Mouse (Mus musculus): ENCODE results near the gene Rabgap1l. TPM values are rescaled to one million over a fixed set of nuclear protein-coding genes. Genes with fewer than 3 reads are reported as not detected.
"Not testable (repeated sequence)": the region's sequence is repeated elsewhere in the genome, so short reads cannot be mapped to it uniquely, and the experiment has no call there.

Gene Rabgap1l
- total RNA-seq, 2 experiments from 2014 or later, result 143 to 149 TPM

DNA sequence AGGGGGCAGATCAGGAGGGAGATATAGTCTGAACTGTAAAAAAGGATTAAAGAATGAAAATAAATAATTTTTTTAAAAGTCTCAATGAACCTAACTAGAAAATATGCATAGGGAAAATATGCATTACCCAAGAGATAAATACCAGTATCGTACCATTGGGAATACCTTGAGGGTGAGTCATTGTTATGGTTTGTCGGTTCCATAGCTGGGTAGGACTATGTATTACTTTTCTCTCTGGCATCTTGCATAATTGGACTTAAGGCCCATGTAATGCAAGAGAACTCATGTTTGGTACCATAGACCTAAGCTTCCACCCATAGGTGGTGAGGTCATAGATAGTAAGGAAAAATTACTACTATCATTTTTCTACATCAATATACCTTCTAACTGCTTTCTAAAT is 88.4 kb downstream of the Rabgap1l start:
- no peak for ATAC-seq (replicated peaks; ENCODE audit: poor library complexity)

- ATAC-seq (replicated peaks; ENCODE audit: poor library complexity), result no peak
Observed at GRCm38 (mm10) chr1:160703813-160704212, 89.2 kb downstream of the Rabgap1l start.

DNA sequence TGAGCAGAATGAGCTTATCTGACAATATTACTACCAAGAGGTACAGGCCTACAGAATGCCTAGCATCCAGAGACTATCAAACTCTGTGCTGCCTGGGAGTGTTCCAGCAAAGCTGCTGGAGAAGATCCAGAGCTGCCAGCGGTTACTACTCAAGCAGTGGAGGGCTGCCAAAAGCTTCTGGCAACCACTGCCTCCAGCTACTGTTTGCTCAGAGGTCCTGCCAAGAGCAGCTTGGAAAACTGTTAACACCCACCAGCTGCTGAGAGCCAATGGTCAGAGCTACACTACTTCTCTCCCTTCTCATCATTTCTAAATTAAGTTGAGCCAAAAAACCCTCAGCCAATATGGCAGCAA is 99.9 kb downstream of the Rabgap1l start:
- ATAC-seq (replicated peaks; ENCODE audit: poor library complexity), result peak; percentile 88

DNA sequence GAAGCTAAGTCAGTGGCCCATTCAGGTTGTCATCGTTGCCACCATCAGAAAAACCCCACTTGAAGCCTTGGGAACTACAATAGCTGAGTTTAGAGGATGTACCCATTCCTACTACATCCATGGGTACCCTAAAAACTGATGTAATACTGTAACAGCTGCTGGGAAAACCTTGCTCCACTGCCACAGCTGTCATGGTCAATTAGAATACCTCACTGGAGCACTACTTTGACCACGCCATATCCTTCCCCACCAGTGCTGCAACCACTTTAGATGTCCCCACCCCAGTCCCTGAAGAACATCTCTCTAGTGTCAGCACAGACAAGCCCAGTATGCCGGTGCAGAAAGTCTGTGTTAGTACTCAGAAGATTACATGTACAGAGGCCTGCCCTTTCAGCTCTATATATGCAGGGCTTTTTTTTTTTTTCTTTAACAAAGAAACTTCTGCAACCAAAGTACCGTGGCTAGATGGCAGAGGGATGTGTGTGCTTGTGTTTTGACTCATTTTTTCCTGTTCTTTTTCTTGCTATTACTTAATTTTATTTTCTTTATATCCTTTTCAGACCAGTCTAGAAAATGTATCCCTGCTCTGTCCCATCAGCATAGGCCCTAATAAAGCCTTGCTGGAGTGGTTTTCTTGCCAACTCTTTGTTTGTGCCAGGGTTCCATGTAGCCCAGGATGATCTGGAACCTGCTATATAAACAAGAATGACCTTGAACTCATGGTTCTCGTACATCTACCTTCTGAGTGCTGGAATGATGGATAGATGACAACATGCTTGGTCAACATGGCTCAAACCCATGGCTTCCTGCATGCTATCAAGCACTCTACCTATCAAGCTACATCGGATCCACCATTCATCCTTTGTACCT is 100.6 kb downstream of the Rabgap1l start:
- no peak for ATAC-seq (replicated peaks; ENCODE audit: poor library complexity)

- ATAC-seq (replicated peaks; ENCODE audit: poor library complexity), result no peak
Observed at GRCm38 (mm10) chr1:160691196-160691590, 101.8 kb downstream of the Rabgap1l start.

GRCm38 (mm10) chr1:160690516-160691195 is 102.4 kb downstream of the Rabgap1l start:
- no peak for ATAC-seq (replicated peaks; ENCODE audit: poor library complexity)

- no peak for ATAC-seq (replicated peaks; ENCODE audit: poor library complexity)
Observed at GRCm38 (mm10) chr1:160689511-160689910, 103.5 kb downstream of the Rabgap1l start.

DNA sequence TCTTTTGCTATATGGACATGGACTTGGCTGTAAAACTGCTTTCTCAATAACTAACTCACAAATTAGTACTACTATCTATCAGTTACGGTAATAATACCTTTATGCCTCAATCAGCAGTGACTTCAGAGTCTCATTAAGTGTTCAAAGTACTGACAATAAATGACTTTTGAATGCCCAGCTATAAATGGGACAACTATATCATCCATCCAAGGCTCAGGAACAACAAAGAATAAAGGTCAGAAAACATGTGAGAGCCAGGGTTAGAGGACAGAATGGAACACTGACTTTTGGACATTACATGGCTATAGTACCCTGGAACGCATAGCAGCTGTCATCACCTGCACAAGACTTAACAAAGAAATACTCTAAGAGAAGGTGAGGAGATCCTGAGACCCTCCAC is 108.8 kb downstream of the Rabgap1l start:
- no peak for ATAC-seq (replicated peaks; ENCODE audit: poor library complexity)

DNA sequence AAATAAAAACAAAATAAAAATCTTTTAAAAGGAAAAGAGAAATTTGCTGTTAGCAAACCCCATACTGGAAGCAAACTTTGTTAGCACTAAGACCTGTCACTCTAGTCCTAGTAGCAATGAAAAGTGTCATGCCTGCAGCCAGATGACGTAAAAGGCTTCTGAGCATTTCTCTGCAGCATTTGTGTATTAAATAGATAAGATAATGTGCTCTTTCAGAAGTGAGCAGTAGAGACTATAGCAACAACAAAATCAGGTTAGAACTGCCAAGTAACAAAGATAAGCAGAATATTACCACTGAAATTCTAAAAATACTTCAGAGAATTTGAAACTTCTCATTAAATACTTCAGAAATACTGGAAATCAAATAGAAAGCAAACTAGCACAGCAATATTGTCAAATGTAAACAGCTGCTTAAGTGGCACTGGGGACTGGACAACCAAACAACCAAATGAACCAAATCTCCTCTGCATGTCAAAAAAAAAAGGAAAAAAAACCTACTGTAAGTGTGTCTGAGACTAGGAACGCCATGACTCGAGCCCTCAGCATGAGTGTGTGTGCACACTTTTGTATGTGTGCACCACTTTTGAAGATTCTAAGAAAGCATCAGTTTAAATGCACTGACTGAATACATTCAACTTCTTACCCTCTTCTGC is 111.5 kb downstream of the Rabgap1l start:
- ATAC-seq (replicated peaks; ENCODE audit: poor library complexity), result peak; percentile 99

GRCm38 (mm10) chr1:160674763-160675162 is 118.2 kb downstream of the Rabgap1l start:
- no peak for ATAC-seq (replicated peaks; ENCODE audit: poor library complexity)

DNA sequence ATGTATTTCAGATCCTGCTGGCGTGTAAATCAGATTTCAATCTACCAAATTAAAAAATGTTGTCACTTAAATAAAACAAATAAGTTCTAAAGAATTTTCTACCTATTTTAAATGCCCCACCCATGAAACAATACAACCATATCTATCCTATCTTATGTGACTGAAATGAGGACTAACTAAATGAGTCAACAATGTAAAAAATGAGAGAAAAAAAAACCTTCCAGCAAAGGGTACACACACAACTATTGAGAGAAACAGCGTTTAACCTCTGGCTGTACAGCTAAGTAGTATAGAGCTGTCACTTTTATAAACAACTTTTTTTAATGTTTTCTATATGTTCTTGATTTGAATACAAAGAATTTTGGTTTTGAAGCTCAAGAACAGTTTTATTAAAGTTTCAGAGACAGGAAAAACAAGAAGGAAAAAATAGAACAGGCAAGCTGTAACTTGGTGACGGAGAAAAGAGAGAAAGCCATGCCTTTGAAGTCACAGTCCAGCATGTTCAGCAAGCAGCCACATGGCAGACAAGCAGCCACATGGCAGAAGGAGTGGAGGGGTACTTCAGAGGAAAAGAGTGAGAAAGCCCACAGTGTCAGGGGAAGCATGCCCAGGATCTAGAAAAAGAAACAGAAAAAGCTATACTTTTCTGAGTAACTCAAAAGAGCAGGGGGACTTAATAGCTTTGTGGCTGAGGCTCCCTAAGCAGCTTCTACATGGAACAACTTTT is 120.8 kb downstream of the Rabgap1l start:
- ATAC-seq (replicated peaks; ENCODE audit: poor library complexity), result no peak

DNA sequence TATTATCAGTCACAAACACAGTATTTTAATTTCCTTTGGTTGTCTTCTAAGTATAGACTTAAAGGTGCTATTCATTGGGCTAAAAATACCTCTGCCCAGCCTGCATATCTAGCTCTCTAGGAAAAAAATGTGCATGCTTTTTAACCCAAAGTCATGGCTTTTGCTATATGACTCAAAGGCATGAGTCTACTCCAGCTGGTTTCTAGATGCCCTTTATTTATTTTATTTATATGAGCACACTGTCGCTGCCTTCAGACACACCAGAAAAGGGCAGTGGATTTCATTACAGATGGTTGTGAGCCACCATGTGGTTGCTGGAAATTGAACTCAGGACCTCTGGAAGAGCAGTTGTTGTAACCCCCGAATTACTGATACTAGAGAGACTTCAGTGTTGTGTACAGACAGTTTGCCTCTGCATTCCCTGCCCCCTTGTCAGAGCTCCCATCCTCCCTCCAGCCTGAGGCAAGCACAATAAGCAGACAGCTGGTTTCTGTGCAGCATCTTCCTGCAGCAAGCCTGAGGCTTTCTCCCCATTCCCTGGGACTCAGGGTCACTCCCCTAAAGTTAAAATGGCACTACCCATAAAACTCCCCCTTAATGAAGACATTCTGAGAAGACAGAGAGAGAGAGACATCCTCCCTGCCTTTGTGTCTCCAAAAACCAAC is 137.1 kb downstream of the Rabgap1l start:
- no peak for ATAC-seq (replicated peaks; ENCODE audit: poor library complexity)

GRCm38 (mm10) chr1:160651691-160652090 is 141.3 kb downstream of the Rabgap1l start:
- no peak for ATAC-seq (replicated peaks; ENCODE audit: poor library complexity)

GRCm38 (mm10) chr1:160645416-160645815 is 147.6 kb downstream of the Rabgap1l start:
- ATAC-seq (replicated peaks; ENCODE audit: poor library complexity), result no peak

DNA sequence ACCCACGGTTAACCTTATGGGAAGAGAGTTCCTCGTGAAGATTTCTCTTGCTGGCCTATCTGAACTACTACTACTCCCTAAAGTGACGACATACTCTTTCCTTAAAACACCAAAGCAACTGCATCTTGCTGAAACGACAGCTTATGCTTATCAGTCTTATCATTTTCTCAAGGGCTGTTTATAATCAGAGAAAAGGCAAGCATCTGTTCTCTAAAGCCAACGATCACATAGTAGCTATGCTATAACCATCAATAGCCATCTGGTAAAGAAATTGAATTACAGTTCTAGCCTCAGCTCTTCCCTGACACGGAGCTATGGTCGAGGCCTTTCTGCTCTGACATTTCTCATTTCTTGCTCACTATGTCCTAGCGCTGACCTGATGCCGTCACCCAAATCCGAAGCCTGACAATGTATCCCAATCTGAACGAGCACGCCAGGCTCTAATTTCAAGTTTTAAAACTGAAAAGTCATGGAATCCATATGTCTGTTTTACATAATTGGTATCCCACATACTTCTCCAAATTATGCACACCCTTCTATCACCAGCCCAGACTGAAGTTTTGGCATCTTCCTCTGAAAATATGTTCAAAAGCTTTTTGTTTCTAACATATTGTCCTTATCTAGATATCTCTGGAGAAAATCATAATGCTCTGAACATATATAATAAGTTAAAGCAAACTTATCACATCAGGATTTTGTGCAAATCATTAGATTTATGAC is 164.6 kb downstream of the Rabgap1l start:
- ATAC-seq (replicated peaks; ENCODE audit: poor library complexity), result peak; percentile 52; the same call in 1 of the 2 replicates

- ATAC-seq (replicated peaks; ENCODE audit: poor library complexity), result not testable (repeated sequence)
Observed at GRCm38 (mm10) chr1:160624354-160625120, 168.5 kb downstream of the Rabgap1l start.

- peak; percentile 66 for ATAC-seq (replicated peaks; ENCODE audit: poor library complexity)
Observed at GRCm38 (mm10) chr1:160618201-160618600, 174.8 kb downstream of the Rabgap1l start.

DNA sequence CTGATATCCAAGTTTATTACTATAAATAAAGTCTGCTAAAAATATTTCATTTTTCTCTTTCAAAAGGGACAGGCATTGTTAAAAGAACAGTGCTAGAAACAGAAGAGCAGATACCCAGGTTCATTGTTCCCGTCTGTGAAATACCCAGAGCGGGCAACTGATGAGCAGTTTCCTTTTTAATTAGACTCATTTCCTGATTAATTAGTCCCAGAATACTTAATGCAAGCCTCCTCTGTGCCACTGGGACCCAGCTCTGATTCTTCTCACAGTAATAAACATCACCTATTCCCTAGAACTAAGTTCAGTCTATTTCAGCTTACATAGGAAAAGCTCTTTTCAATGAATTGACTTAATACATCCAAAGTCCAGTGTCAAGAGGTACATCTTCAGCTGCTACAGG is 186.6 kb downstream of the Rabgap1l start:
- ATAC-seq (replicated peaks; ENCODE audit: poor library complexity), result no peak

- not testable (repeated sequence) for ATAC-seq (replicated peaks; ENCODE audit: poor library complexity)
Observed at GRCm38 (mm10) chr1:160603312-160603711, 189.7 kb downstream of the Rabgap1l start.

Data from megakaryocyte progenitor cell, adult 5-6 weeks (primary cell).